ENCODE assay signal across 8 mouse cellular contexts in genomic region chr2:101983082-101983852, GRCm38 (mm10).
A peak's percentile ranks its signal among the peaks of the same experiment; 100 is the strongest.
DNase-seq lines count a peak whose midpoint lies in the region; ATAC-seq and TF ChIP-seq lines count a peak whose summit lies in the region.

No protein-coding gene starts in this region.

- DNase-seq in gastrocnemius, postnatal 10 days: peak; percentile 36
- no peak for DNase-seq in gastrocnemius, postnatal 36 days
- peak; percentile 69 for DNase-seq in embryonic facial prominence, embryonic 10.5 days (ENCODE audit: low spot score)
- no peak for DNase-seq in hindbrain, embryonic 11.5 days (ENCODE audit: low spot score)
- DNase-seq in left cerebral cortex, postnatal 10 days (ENCODE audit: extremely low spot score in 1 of 2, low spot score in 2 of 2): peak; percentile 78 to 88
- DNase-seq in midbrain, postnatal 0 days (ENCODE audit: low spot score): peak; percentile 58
- no peak for DNase-seq in retina, postnatal 1 day

- TF ChIP-seq CTCF in midbrain, postnatal 0 days (IDR thresholded peaks at IDR 0.05): peak; percentile 35; the same call in 1 of the 2 replicates

- peak overlapping the region; percentile 82 for H3K27ac ChIP-seq in embryonic facial prominence, embryonic 10.5 days (replicated peaks)
- peak overlapping the region; percentile 52; the same call in 1 of the 2 replicates for H3K27ac ChIP-seq in hindbrain, embryonic 11.5 days (ENCODE audit: low read depth, low read length)
- H3K27ac ChIP-seq in midbrain, postnatal 0 days (ENCODE audit: low read depth, low read length): 0 out of 2 replicates have a peak overlapping the region, but pooled peaks have one; percentile 43

- 24% methylated on average over 15 of the region's 15 CpGs for WGBS in embryonic facial prominence, embryonic 10.5 days
- WGBS in hindbrain, embryonic 11.5 days: 20% methylated on average over 15 of the region's 15 CpGs
- WGBS in midbrain, postnatal 0 days: 32% methylated on average over 15 of the region's 15 CpGs

- no peak for ATAC-seq in hindbrain, embryonic 11.5 days (ENCODE audit: low FRiP score)
- ATAC-seq in midbrain, postnatal 0 days (ENCODE audit: low FRiP score): peak; percentile 44; the same call in 1 of the 2 replicates
- ATAC-seq in monocyte, adult 5-6 weeks (replicated peaks; ENCODE audit: insufficient number of reproducible peaks, low FRiP score, low TSS enrichment, poor library complexity, severe bottlenecking): no peak

- H3K9ac ChIP-seq in hindbrain, embryonic 11.5 days (ENCODE audit: low read depth, low read length): no peak overlapping the region
- no peak overlapping the region for H3K9ac ChIP-seq in midbrain, postnatal 0 days (replicated peaks; ENCODE audit: low read length, poor library complexity, severe bottlenecking)

- H3K4me1 ChIP-seq in embryonic facial prominence, embryonic 10.5 days: peaks cover 79% of the 10 kb centered on the region
- H3K4me1 ChIP-seq in hindbrain, embryonic 11.5 days (replicated peaks; ENCODE audit: control insufficient read depth, insufficient read depth, low read length): peaks cover 14% of the 10 kb centered on the region
- peaks cover 17% of the 10 kb centered on the region for H3K4me1 ChIP-seq in midbrain, postnatal 0 days (ENCODE audit: insufficient read depth, low read length)

- H3K27me3 ChIP-seq in embryonic facial prominence, embryonic 10.5 days (replicated peaks; ENCODE audit: low read depth, poor library complexity, severe bottlenecking): no peaks in the 10 kb centered on the region
- no peaks in the 10 kb centered on the region for H3K27me3 ChIP-seq in hindbrain, embryonic 11.5 days (ENCODE audit: control insufficient read depth, insufficient read depth, low read length)
- H3K27me3 ChIP-seq in midbrain, postnatal 0 days (ENCODE audit: insufficient read depth, low read length): no peaks in the 10 kb centered on the region

- H3K4me3 ChIP-seq in embryonic facial prominence, embryonic 10.5 days: no peak overlapping the region
- H3K4me3 ChIP-seq in hindbrain, embryonic 11.5 days (ENCODE audit: low read depth, low read length): no peak overlapping the region
- H3K4me3 ChIP-seq in midbrain, postnatal 0 days (ENCODE audit: low read depth, low read length): no peak overlapping the region

- intact Hi-C loops in gastrocnemius, postnatal 36 days (cut with DNase I): no loop called here
- intact Hi-C loops in left cerebral cortex, postnatal 10 days (cut with DNase I): no loop called here

- no peak overlapping the region for H3K4me2 ChIP-seq in hindbrain, embryonic 11.5 days (replicated peaks; ENCODE audit: low read depth, low read length)
- no peak overlapping the region for H3K4me2 ChIP-seq in midbrain, postnatal 0 days (ENCODE audit: low read depth, low read length, poor library complexity, severe bottlenecking)

- no peaks in the 10 kb centered on the region for H3K9me3 ChIP-seq in embryonic facial prominence, embryonic 10.5 days
- no peaks in the 10 kb centered on the region for H3K9me3 ChIP-seq in hindbrain, embryonic 11.5 days (ENCODE audit: control insufficient read depth, low read length)
- H3K9me3 ChIP-seq in midbrain, postnatal 0 days (ENCODE audit: low read length): no peaks in the 10 kb centered on the region

- no peaks in the 10 kb centered on the region for H3K36me3 ChIP-seq in embryonic facial prominence, embryonic 10.5 days (replicated peaks)
- H3K36me3 ChIP-seq in hindbrain, embryonic 11.5 days (ENCODE audit: control insufficient read depth, insufficient read depth, low read length): no peaks in the 10 kb centered on the region
- no peaks in the 10 kb centered on the region for H3K36me3 ChIP-seq in midbrain, postnatal 0 days (ENCODE audit: insufficient read depth, low read length)

Comparison
In these comparisons a context has a peak if more than half of its experiments do, and no peak if none do; other contexts are left out.
1. DNase-seq: peak in gastrocnemius, postnatal 10 days (single experiment), embryonic facial prominence, embryonic 10.5 days (single experiment), left cerebral cortex, postnatal 10 days (2 of 2) and midbrain, postnatal 0 days (single experiment); none in gastrocnemius, postnatal 36 days (0 of 2), hindbrain, embryonic 11.5 days (single experiment) and retina, postnatal 1 day (single experiment).
2. Peak in every context shown above with its lines, with median percentiles within 50 percentile points of each other: H3K27ac ChIP-seq.